Mouse (Mus musculus): ENCODE measurements around the gene Tnfrsf9. TPM values are rescaled to one million over a fixed set of nuclear protein-coding genes. Genes with fewer than 3 reads are reported as not detected.

Tnfrsf9 gene
- polyA plus RNA-seq, 1 experiment from 2014 or later, result 1.0 TPM

GRCm38 (mm10) chr4:150915181-150915906, 982 bp downstream of the Tnfrsf9 start:
- no peak overlapping the region for H3K27ac ChIP-seq
- H3K4me1 ChIP-seq, result peaks cover 16% of the 10 kb centered on the region
- peak overlapping the region; percentile 66 for H3K4me2 ChIP-seq (replicated peaks)
- peak overlapping the region; percentile 80 for H3K9ac ChIP-seq
- H3K27me3 ChIP-seq, result no peaks in the 10 kb centered on the region
- peak overlapping the region; percentile 66 for H3K4me3 ChIP-seq
- H3K9me3 ChIP-seq, result no peaks in the 10 kb centered on the region
- no peak for ATAC-seq (ENCODE audit: insufficient number of reproducible peaks, insufficient read depth, low FRiP score, low TSS enrichment)
- WGBS, result 61% methylated on average over 10 of the region's 10 CpGs
- H3K36me3 ChIP-seq, result no peaks in the 10 kb centered on the region

GRCm38 (mm10) chr4:150917336-150918027, 3.1 kb downstream of the Tnfrsf9 start:
- H3K4me3 ChIP-seq, result no peak overlapping the region
- H3K27me3 ChIP-seq, result no peaks in the 10 kb centered on the region
- H3K4me1 ChIP-seq, result peaks cover 16% of the 10 kb centered on the region
- 65% methylated on average over 8 of the region's 8 CpGs for WGBS
- ATAC-seq (ENCODE audit: insufficient number of reproducible peaks, insufficient read depth, low FRiP score, low TSS enrichment), result no peak
- H3K27ac ChIP-seq, result no peak overlapping the region
- H3K36me3 ChIP-seq, result no peaks in the 10 kb centered on the region
- H3K4me2 ChIP-seq (replicated peaks), result no peak overlapping the region
- no peaks in the 10 kb centered on the region for H3K9me3 ChIP-seq
- H3K9ac ChIP-seq, result no peak overlapping the region

- Histone ChIP-seq H3K27me3 (no peaks in the 10 kb centered on the region), H3K4me2 (replicated peaks) (no peak overlapping the region), H3K4me3 (no peak overlapping the region), H3K9me3 (no peaks in the 10 kb centered on the region), H3K4me1 (no peaks in the 10 kb centered on the region), H3K9ac (no peak overlapping the region), H3K36me3 (no peaks in the 10 kb centered on the region), H3K27ac (no peak overlapping the region)
- ATAC-seq (ENCODE audit: insufficient number of reproducible peaks, insufficient read depth, low FRiP score, low TSS enrichment), result no peak
- 64% methylated on average over 8 of the region's 8 CpGs for WGBS
Observed at GRCm38 (mm10) chr4:150921206-150921605, 6.8 kb downstream of the Tnfrsf9 start.

- H3K27ac ChIP-seq, result no peak overlapping the region
- no peaks in the 10 kb centered on the region for H3K9me3 ChIP-seq
- no peak for ATAC-seq (ENCODE audit: insufficient number of reproducible peaks, insufficient read depth, low FRiP score, low TSS enrichment)
- no peaks in the 10 kb centered on the region for H3K4me1 ChIP-seq
- no peak overlapping the region for H3K9ac ChIP-seq
- no peak overlapping the region for H3K4me3 ChIP-seq
- no peak overlapping the region for H3K4me2 ChIP-seq (replicated peaks)
- no peaks in the 10 kb centered on the region for H3K27me3 ChIP-seq
- H3K36me3 ChIP-seq, result no peaks in the 10 kb centered on the region
- 82% methylated on average over 13 of the region's 13 CpGs for WGBS
Observed at GRCm38 (mm10) chr4:150924308-150924707, 9.9 kb downstream of the Tnfrsf9 start.

- Histone ChIP-seq H3K27ac (no peak overlapping the region), H3K9ac (no peak overlapping the region), H3K4me1 (no peaks in the 10 kb centered on the region), H3K9me3 (no peaks in the 10 kb centered on the region), H3K4me3 (no peak overlapping the region), H3K4me2 (replicated peaks) (no peak overlapping the region), H3K27me3 (no peaks in the 10 kb centered on the region), H3K36me3 (no peaks in the 10 kb centered on the region)
- no peak for ATAC-seq (ENCODE audit: insufficient number of reproducible peaks, insufficient read depth, low FRiP score, low TSS enrichment)
- 86% methylated on average over 6 of the region's 6 CpGs for WGBS
Observed at GRCm38 (mm10) chr4:150924936-150925335, 10.6 kb downstream of the Tnfrsf9 start.

GRCm38 (mm10) chr4:150925923-150926322, 11.6 kb downstream of the Tnfrsf9 start:
- no peak for ATAC-seq (ENCODE audit: insufficient number of reproducible peaks, insufficient read depth, low FRiP score, low TSS enrichment)
- 58% methylated on average over 5 of the region's 5 CpGs for WGBS
- H3K36me3 ChIP-seq, result no peaks in the 10 kb centered on the region

GRCm38 (mm10) chr4:150926924-150927705, 12.8 kb downstream of the Tnfrsf9 start:
- Histone ChIP-seq H3K4me2 (replicated peaks) (no peak overlapping the region), H3K9me3 (no peaks in the 10 kb centered on the region), H3K27ac (no peak overlapping the region), H3K4me3 (no peak overlapping the region), H3K4me1 (no peaks in the 10 kb centered on the region), H3K9ac (no peak overlapping the region), H3K27me3 (no peaks in the 10 kb centered on the region), H3K36me3 (no peaks in the 10 kb centered on the region)
- 50% methylated on average over 14 of the region's 14 CpGs for WGBS
- ATAC-seq (ENCODE audit: insufficient number of reproducible peaks, insufficient read depth, low FRiP score, low TSS enrichment), result no peak

More at GRCm38 (mm10) chr4:150925923-150926322, 11.6 kb downstream of the Tnfrsf9 start:
- Histone ChIP-seq H3K4me1 (no peaks in the 10 kb centered on the region), H3K27ac (no peak overlapping the region), H3K4me3 (no peak overlapping the region), H3K4me2 (replicated peaks) (no peak overlapping the region), H3K27me3 (no peaks in the 10 kb centered on the region), H3K9ac (no peak overlapping the region), H3K9me3 (no peaks in the 10 kb centered on the region)

GRCm38 (mm10) chr4:150927789-150928188, 13.4 kb downstream of the Tnfrsf9 start:
- H3K36me3 ChIP-seq, result no peaks in the 10 kb centered on the region
- no peaks in the 10 kb centered on the region for H3K27me3 ChIP-seq
- H3K9me3 ChIP-seq, result no peaks in the 10 kb centered on the region
- no peaks in the 10 kb centered on the region for H3K4me1 ChIP-seq
- ATAC-seq (ENCODE audit: insufficient number of reproducible peaks, insufficient read depth, low FRiP score, low TSS enrichment), result no peak
- H3K4me3 ChIP-seq, result no peak overlapping the region
- no peak overlapping the region for H3K27ac ChIP-seq
- H3K4me2 ChIP-seq (replicated peaks), result no peak overlapping the region
- 54% methylated on average over 10 of the region's 10 CpGs for WGBS
- no peak overlapping the region for H3K9ac ChIP-seq

GRCm38 (mm10) chr4:150933503-150933902, 19.1 kb downstream of the Tnfrsf9 start:
- Histone ChIP-seq H3K9me3 (no peaks in the 10 kb centered on the region), H3K9ac (no peak overlapping the region), H3K4me1 (no peaks in the 10 kb centered on the region), H3K27ac (no peak overlapping the region), H3K36me3 (no peaks in the 10 kb centered on the region), H3K27me3 (no peaks in the 10 kb centered on the region), H3K4me2 (replicated peaks) (no peak overlapping the region), H3K4me3 (no peak overlapping the region)
- WGBS, result 67% methylated on average over 1 of the region's 1 CpGs
- ATAC-seq (ENCODE audit: insufficient number of reproducible peaks, insufficient read depth, low FRiP score, low TSS enrichment), result no peak

- no peak for ATAC-seq (ENCODE audit: insufficient number of reproducible peaks, insufficient read depth, low FRiP score, low TSS enrichment)
- H3K27me3 ChIP-seq, result no peaks in the 10 kb centered on the region
Observed at GRCm38 (mm10) chr4:150937293-150938062, 23.1 kb downstream of the Tnfrsf9 start.

GRCm38 (mm10) chr4:150938063-150938452, 23.7 kb downstream of the Tnfrsf9 start:
- Histone ChIP-seq H3K4me1 (no peaks in the 10 kb centered on the region), H3K36me3 (no peaks in the 10 kb centered on the region), H3K27ac (no peak overlapping the region), H3K4me3 (no peak overlapping the region), H3K9me3 (no peaks in the 10 kb centered on the region), H3K9ac (no peak overlapping the region), H3K4me2 (replicated peaks) (no peak overlapping the region; the same call in 1 of the 2 replicates), H3K27me3 (no peaks in the 10 kb centered on the region)
- WGBS, result 69% methylated on average over 14 of the region's 14 CpGs
- ATAC-seq (ENCODE audit: insufficient number of reproducible peaks, insufficient read depth, low FRiP score, low TSS enrichment), result no peak

More at GRCm38 (mm10) chr4:150937293-150938062, 23.1 kb downstream of the Tnfrsf9 start:
- H3K27ac ChIP-seq, result no peak overlapping the region
- 76% methylated on average over 16 of the region's 16 CpGs for WGBS
- no peaks in the 10 kb centered on the region for H3K36me3 ChIP-seq
- H3K4me2 ChIP-seq (replicated peaks), result no peak overlapping the region; the same call in 1 of the 2 replicates
- H3K9me3 ChIP-seq, result no peaks in the 10 kb centered on the region
- H3K4me1 ChIP-seq, result no peaks in the 10 kb centered on the region
- H3K4me3 ChIP-seq, result no peak overlapping the region
- no peak overlapping the region for H3K9ac ChIP-seq
